Mouse (Mus musculus) testis, postnatal 14 days (tissue): ENCODE data around the gene Fam173a.
"Not testable (repeated sequence)": the region's sequence is repeated elsewhere in the genome, so short reads cannot be mapped to it uniquely, and the experiment has no call there.

Source experiments
- DNase-seq: peaks from one replicate; pipeline ENCODE4 v3.0.0; 2021; ENCODE audit warnings: low spot score

The Fam173a gene

GRCm38 (mm10) chr17:25828712-25829557, 36.2 kb upstream of the Fam173a start, which contains the start of gene Jmjd8:
TSS of gene Jmjd8 (plus strand) at chr17:25828867.
- DNase-seq = peak; percentile 72

- no peak for DNase-seq
Observed at GRCm38 (mm10) chr17:25828223-25828594, 35.5 kb upstream of the Fam173a start.

GRCm38 (mm10) chr17:25827546-25828222, 35.0 kb upstream of the Fam173a start:
- no peak for DNase-seq

- no peak for DNase-seq
Observed at GRCm38 (mm10) chr17:25827011-25827410, 34.3 kb upstream of the Fam173a start.

GRCm38 (mm10) chr17:25825984-25826570, 33.4 kb upstream of the Fam173a start:
- DNase-seq = no peak

- DNase-seq = no peak
Observed at GRCm38 (mm10) chr17:25825311-25825710, 32.6 kb upstream of the Fam173a start.

- no peak for DNase-seq
Observed at GRCm38 (mm10) chr17:25824362-25825142, 31.9 kb upstream of the Fam173a start.

GRCm38 (mm10) chr17:25823452-25823851, 30.8 kb upstream of the Fam173a start, which contains the start of gene Wdr24:
TSS of gene Wdr24 (plus strand) at chr17:25823627.
- peak; percentile 86 for DNase-seq

- DNase-seq = no peak
Observed at GRCm38 (mm10) chr17:25818851-25819780, 26.4 kb upstream of the Fam173a start.

- DNase-seq = no peak
Observed at GRCm38 (mm10) chr17:25817662-25818061, 25.0 kb upstream of the Fam173a start.

- peak; percentile 78 for DNase-seq
Observed at GRCm38 (mm10) chr17:25813471-25813870, 20.8 kb upstream of the Fam173a start.

GRCm38 (mm10) chr17:25810890-25811289, 18.2 kb upstream of the Fam173a start:
- DNase-seq = no peak

GRCm38 (mm10) chr17:25809606-25810340, 17.1 kb upstream of the Fam173a start:
- no peak for DNase-seq

- peak; percentile 70 for DNase-seq
Observed at GRCm38 (mm10) chr17:25808789-25809605, 16.3 kb upstream of the Fam173a start, which contains the start of gene Fbxl16. TSS of gene Fbxl16 (plus strand) at chr17:25809085.

GRCm38 (mm10) chr17:25808028-25808427, 15.3 kb upstream of the Fam173a start:
- DNase-seq = no peak

GRCm38 (mm10) chr17:25807452-25807851, 14.8 kb upstream of the Fam173a start:
- not testable (repeated sequence) for DNase-seq

- DNase-seq = no peak
Observed at GRCm38 (mm10) chr17:25806507-25806906, 13.8 kb upstream of the Fam173a start.

GRCm38 (mm10) chr17:25802825-25803517, 10.3 kb upstream of the Fam173a start:
- DNase-seq = no peak

- DNase-seq = no peak
Observed at GRCm38 (mm10) chr17:25801029-25801428, 8.3 kb upstream of the Fam173a start.
